Mouse (Mus musculus) forebrain, embryonic 14.5 days (tissue): ENCODE results near the gene Brsk2. TPM values are rescaled to one million over a fixed set of nuclear protein-coding genes. Genes with fewer than 3 reads are reported as not detected.
"Not testable (repeated sequence)": the region's sequence is repeated elsewhere in the genome, so short reads cannot be mapped to it uniquely, and the experiment has no call there.

Experiments
- ATAC-seq: fragments of 200-750 bp; cut with Nextera tagmentation; 2 replicates; pipeline ENCODE4 v1.8.0; 2017; ENCODE audit warnings: mild to moderate bottlenecking, moderate library complexity
- DNase-seq: peaks from one replicate; pipeline ENCODE4 v3.0.0-alpha.2; 2015; ENCODE audit warnings: low spot score
- H3K27ac ChIP-seq: fragments of 300-500 bp; sonication (generic); 2 replicates; pipeline ENCODE4 v1.5.1; 2014; ENCODE audit warnings: low read depth, mild to moderate bottlenecking, control low read depth, low read length, moderate library complexity
- H3K27me3 ChIP-seq: fragments of 300-500 bp; sonication (generic); replicated peaks from 2 replicates; pipeline ENCODE4 v1.6.1; 2014; ENCODE audit warnings: low read length, control low read depth, mixed read lengths; ENCODE audit not compliant: control insufficient read depth, insufficient read depth
- H3K36me3 ChIP-seq: fragments of 300-500 bp; sonication (generic); 2 replicates; pipeline ENCODE4 v1.6.1; 2014; ENCODE audit warnings: low read length, control low read depth; ENCODE audit not compliant: control insufficient read depth, insufficient read depth
- H3K4me1 ChIP-seq: fragments of 300-500 bp; sonication (generic); 2 replicates; pipeline ENCODE4 v1.6.1; 2014; ENCODE audit warnings: antibody characterized with exemption, low read length, control low read depth; ENCODE audit not compliant: control insufficient read depth, insufficient read depth
- H3K4me2 ChIP-seq: fragments of 300-500 bp; sonication (generic); 2 replicates; pipeline ENCODE4 v1.6.1; 2014; ENCODE audit warnings: mild to moderate bottlenecking, control low read depth, low read length
- H3K4me3 ChIP-seq: fragments of 300-500 bp; sonication (generic); 2 replicates; pipeline ENCODE4 v1.5.1; 2014; ENCODE audit warnings: low read depth, low read length, control low read depth
- H3K9ac ChIP-seq: fragments of 300-500 bp; sonication (generic); 2 replicates; pipeline ENCODE4 v1.6.1; 2014; ENCODE audit warnings: mild to moderate bottlenecking, low read length, control low read depth, moderate library complexity
- H3K9me3 ChIP-seq: fragments of 300-500 bp; sonication (generic); replicated peaks from 2 replicates; pipeline ENCODE4 v1.6.1; 2016; ENCODE audit warnings: low read length, control low read depth, mixed read lengths; ENCODE audit not compliant: control insufficient read depth
- WGBS: fragments of 180-500 bp; shearing (Covaris S2); extraction: QIAGEN DNeasy Blood & Tissue Kit; methylation state at CpG from one replicate; pipeline ENCODE4 v1.1.7; 2014; 5-methylcytosine and 5-hydroxymethylcytosine counted together
- polyA plus RNA-seq: library from polyadenylated mRNA; unstranded; fragments of >200 nt; fragmentation: Nextera tagmentation; extraction: Ambion mirVana; gene quantifications from 2 replicates; pipeline ENCODE4 v1.2.1, GENCODE M21; 2014

The Brsk2 gene
- 20.8 and 21.7 TPM in 2 replicates for polyA plus RNA-seq

GRCm38 (mm10) chr7:141948906-141949798 is at the start of gene Brsk2:
Gene Brsk2 (plus strand): TSS chr7:141949751.
- DNase-seq (peak; percentile 98), ATAC-seq (peak; percentile 95)
- peak within 1 kb of the TSS; percentile 99 for H3K9ac ChIP-seq
- WGBS, result under 1% methylated on average over 54 of the region's 55 CpGs
- peaks cover 40% of the 10 kb centered on the region for H3K4me1 ChIP-seq
- H3K4me2 ChIP-seq, result peak within 1 kb of the TSS; percentile 85
- H3K36me3 ChIP-seq, result peaks cover 9% of the 10 kb centered on the region
- peak within 1 kb of the TSS; percentile 97 for H3K4me3 ChIP-seq
- no peaks in the 10 kb centered on the region for H3K27me3 ChIP-seq
- H3K27ac ChIP-seq, result peak within 1 kb of the TSS; percentile 98
- H3K9me3 ChIP-seq, result no peaks in the 10 kb centered on the region

DNA sequence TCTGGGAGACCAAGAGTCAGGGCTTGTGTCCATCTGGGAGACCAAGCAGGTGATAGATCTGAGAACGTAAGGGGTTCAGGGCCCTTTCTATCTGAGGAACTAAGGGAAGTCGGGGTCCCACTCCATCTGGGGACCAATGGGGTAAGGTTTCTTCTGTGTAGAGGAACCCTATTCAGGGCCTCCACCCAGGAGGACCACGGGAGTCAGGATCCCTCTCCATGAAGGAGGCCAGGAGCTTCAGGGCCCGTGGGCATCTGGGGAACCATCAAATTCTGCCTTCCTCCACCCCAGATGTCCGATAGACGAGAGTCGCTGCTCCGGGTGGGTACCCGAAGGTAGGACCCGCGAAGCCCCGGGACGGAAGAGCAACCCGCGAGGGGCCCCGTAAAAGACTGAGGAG is 47.7 kb upstream of the Brsk2 start:
- H3K9ac ChIP-seq, result peak overlapping the region; percentile 95
- ATAC-seq (peak; percentile 60), DNase-seq (peak; percentile 10)
- H3K4me2 ChIP-seq, result peak overlapping the region; percentile 89
- no peaks in the 10 kb centered on the region for H3K36me3 ChIP-seq
- H3K4me1 ChIP-seq, result peaks cover 26% of the 10 kb centered on the region
- peak overlapping the region; percentile 80 for H3K27ac ChIP-seq
- no peaks in the 10 kb centered on the region for H3K9me3 ChIP-seq
- 0 out of 2 replicates have a peak, but pooled peaks cover 7% of the 10 kb centered on the region for H3K27me3 ChIP-seq
- H3K4me3 ChIP-seq, result peak overlapping the region; percentile 83
- WGBS, result under 1% methylated on average over 16 of the region's 16 CpGs

GRCm38 (mm10) chr7:141902269-141902729 is 47.3 kb upstream of the Brsk2 start:
- Histone ChIP-seq H3K36me3 (no peaks in the 10 kb centered on the region), H3K4me1 (peaks cover 26% of the 10 kb centered on the region), H3K27me3 (0 out of 2 replicates have a peak, but pooled peaks cover 7% of the 10 kb centered on the region), H3K27ac (peak overlapping the region; percentile 80), H3K4me3 (peak overlapping the region; percentile 83), H3K9ac (peak overlapping the region; percentile 95), H3K9me3 (no peaks in the 10 kb centered on the region), H3K4me2 (peak overlapping the region; percentile 89)
- peak; percentile 100 for DNase-seq
- peak; percentile 98 for ATAC-seq
- WGBS, result 0% methylated on average over 38 of the region's 44 CpGs

- Histone ChIP-seq H3K36me3 (no peaks in the 10 kb centered on the region), H3K4me3 (peak overlapping the region; percentile 83), H3K9me3 (no peaks in the 10 kb centered on the region), H3K27me3 (0 out of 2 replicates have a peak, but pooled peaks cover 7% of the 10 kb centered on the region), H3K27ac (no peak overlapping the region), H3K4me2 (peak overlapping the region; percentile 56), H3K9ac (peak overlapping the region; percentile 63), H3K4me1 (peaks cover 26% of the 10 kb centered on the region)
- WGBS, result 63% methylated on average over 4 of the region's 4 CpGs
- ATAC-seq (no peak), DNase-seq (no peak)
These were observed 46.8 kb upstream of the Brsk2 start for GRCm38 (mm10) chr7:141902791-141903190.

DNA sequence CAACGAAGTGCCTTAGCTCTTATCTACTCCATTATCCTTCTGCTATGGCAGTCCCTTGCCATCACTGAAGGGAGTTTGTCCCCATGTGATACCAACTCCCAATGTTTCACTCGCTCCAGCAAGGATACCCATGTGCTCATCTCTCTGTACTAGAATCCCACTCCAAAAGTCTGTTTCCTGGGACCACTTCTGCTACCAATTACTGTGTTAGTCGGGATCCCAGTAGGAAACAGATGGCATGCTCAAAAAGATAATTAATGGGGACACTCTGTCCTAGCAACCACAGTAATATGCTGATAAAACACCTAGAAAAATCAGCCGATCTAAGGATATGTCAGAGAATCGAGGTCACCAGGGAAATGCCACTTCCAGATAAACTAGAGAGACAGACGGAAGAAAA is 41.0 kb upstream of the Brsk2 start:
- H3K27me3 ChIP-seq, result peaks cover 7% of the 10 kb centered on the region; the same call in 1 of the 2 replicates
- 78% methylated on average over 6 of the region's 6 CpGs for WGBS
- no peaks in the 10 kb centered on the region for H3K9me3 ChIP-seq
- DNase-seq (no peak), ATAC-seq (no peak)
- no peak overlapping the region for H3K4me2 ChIP-seq
- H3K4me1 ChIP-seq, result no peaks in the 10 kb centered on the region
- H3K4me3 ChIP-seq, result no peak overlapping the region
- no peaks in the 10 kb centered on the region for H3K36me3 ChIP-seq
- H3K27ac ChIP-seq, result no peak overlapping the region
- H3K9ac ChIP-seq, result no peak overlapping the region

GRCm38 (mm10) chr7:141911305-141911704 is 38.2 kb upstream of the Brsk2 start:
- Histone ChIP-seq H3K9ac (no peak overlapping the region), H3K9me3 (no peaks in the 10 kb centered on the region), H3K4me2 (no peak overlapping the region), H3K27ac (no peak overlapping the region), H3K4me3 (no peak overlapping the region), H3K36me3 (no peaks in the 10 kb centered on the region), H3K4me1 (no peaks in the 10 kb centered on the region), H3K27me3 (peaks cover under 1% of the 10 kb centered on the region; the same call in 1 of the 2 replicates)
- ATAC-seq (no peak), DNase-seq (no peak)
- WGBS, result 72% methylated on average over 3 of the region's 3 CpGs

DNA sequence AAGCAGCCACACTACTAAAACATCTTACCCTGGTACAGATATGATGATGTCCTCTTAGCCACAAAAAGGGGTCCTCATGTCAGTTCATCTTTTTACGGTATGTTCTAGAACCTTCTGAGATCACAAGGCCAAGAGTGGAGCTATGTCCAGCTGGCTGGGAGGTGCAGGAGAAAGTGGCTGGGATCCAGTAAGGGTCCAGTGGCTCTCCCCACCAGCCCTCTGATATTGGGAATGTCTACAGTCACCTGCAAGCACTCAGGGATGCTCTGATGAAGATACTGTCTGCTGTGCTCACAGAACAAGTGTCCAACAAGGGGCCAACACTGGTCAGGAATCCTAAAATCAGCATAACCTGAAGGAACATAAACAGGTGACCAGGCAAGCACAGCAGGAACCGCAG is 31.1 kb upstream of the Brsk2 start, which contains the start of gene Tollip:
Gene Tollip, minus strand, starts transcription at position 101 of the 400 bp plus-strand sequence.
- ATAC-seq (no peak), DNase-seq (no peak)
- no peaks in the 10 kb centered on the region for H3K36me3 ChIP-seq
- 91% methylated on average over 2 of the region's 2 CpGs for WGBS
- no peaks in the 10 kb centered on the region for H3K27me3 ChIP-seq
- H3K27ac ChIP-seq, result no peak within 1 kb of the TSS
- H3K4me3 ChIP-seq, result no peak within 1 kb of the TSS
- no peak within 1 kb of the TSS for H3K4me2 ChIP-seq
- no peaks in the 10 kb centered on the region for H3K4me1 ChIP-seq
- no peak within 1 kb of the TSS for H3K9ac ChIP-seq
- H3K9me3 ChIP-seq, result no peaks in the 10 kb centered on the region

DNA sequence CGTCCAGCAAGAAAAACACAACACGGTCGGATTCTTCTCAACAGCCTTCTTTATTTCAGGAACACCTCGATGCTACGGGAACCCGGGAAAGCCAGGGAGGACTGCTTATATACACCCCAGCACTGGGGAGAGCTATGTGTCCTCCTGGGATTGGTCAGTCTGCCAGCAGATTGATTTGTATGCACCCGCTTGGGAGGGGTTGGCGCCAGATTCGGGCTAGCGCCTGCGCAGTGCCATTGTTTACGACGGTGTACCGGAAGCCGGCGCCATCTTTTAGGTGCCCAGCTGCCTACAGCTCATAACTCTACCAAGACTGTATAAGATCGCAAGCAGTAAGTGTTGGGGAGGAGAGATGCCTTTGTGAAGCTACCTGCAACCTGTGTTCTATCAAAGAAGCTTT is 25.4 kb upstream of the Brsk2 start:
- H3K9ac ChIP-seq, H3K9me3 ChIP-seq, H3K27me3 ChIP-seq, H3K4me3 ChIP-seq, DNase-seq, H3K27ac ChIP-seq, H3K36me3 ChIP-seq, H3K4me2 ChIP-seq, ATAC-seq, H3K4me1 ChIP-seq: not testable (repeated sequence)
- WGBS, result 91% methylated on average over 17 of the region's 17 CpGs

DNA sequence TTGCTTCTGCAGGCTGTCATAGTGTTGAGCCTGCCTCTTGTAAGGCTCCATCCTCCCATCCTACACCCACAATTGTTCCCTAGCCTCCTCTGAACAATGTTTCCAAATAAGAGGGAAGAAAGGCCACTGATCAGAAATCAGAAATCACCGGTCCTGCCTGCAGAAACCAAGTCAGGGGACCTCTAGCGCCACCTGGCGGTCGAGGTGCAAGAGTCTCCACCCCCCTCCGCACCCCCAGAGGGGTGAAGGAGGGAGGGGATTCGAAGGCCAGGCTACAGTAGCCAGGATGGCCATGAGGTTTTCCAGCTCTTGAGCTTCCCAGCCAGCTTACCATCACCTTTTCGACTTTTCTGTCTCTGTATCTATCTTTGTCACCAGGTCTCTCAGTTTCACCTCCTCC is 24.6 kb upstream of the Brsk2 start:
- Histone ChIP-seq H3K36me3 (no peaks in the 10 kb centered on the region), H3K27me3 (no peaks in the 10 kb centered on the region), H3K9ac (no peak overlapping the region), H3K4me1 (no peaks in the 10 kb centered on the region), H3K4me2 (no peak overlapping the region), H3K4me3 (no peak overlapping the region), H3K9me3 (no peaks in the 10 kb centered on the region), H3K27ac (no peak overlapping the region)
- WGBS, result 4% methylated on average over 7 of the region's 7 CpGs
- DNase-seq (peak; percentile 81), ATAC-seq (no peak)
